Mouse (Mus musculus): ENCODE data around the gene Fzd1. TPM values are rescaled to one million over a fixed set of nuclear protein-coding genes. Genes with fewer than 3 reads are reported as not detected.

Fzd1 gene
- polyA plus RNA-seq (2017; shearing (Covaris generic)): not detected

DNA sequence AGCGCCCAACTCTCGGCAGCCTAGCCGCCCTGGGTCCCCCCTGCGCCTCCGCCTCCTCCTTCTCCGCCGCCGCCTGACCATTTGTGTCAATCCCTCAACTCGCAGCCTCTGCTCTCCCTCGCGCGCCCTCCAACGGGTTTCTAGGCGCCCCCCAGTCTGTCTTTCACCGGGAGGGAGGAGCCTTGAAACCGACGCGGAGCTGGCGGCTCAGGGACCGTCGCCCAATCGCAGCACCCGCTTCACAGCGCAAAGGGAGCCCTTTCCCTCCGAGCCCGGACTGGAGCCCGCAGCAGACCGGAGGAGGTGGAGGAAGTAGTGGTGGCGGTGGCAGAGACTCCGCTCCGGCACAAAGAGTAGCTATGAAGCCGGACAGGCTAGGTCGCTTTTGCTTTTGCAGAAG lies at the start of gene Fzd1:
Gene Fzd1, minus strand, starts transcription at position 134 of the 400 bp plus-strand sequence.

